Mouse (Mus musculus) liver, embryonic 15.5 days (tissue): ENCODE data around the gene Gm49394. TPM values are rescaled to one million over a fixed set of nuclear protein-coding genes. Genes with fewer than 3 reads are reported as not detected.
A peak's percentile ranks its signal among the peaks of the same experiment; 100 is the strongest.

Experiments used
- ATAC-seq: fragments of 200-750 bp; cut with Nextera tagmentation; 2 replicates; pipeline ENCODE4 v1.8.0; 2017; ENCODE audit warnings: moderate number of reproducible peaks, mild to moderate bottlenecking, moderate library complexity; ENCODE audit not compliant: insufficient read depth
- H3K27ac ChIP-seq: fragments of 300-500 bp; sonication (generic); replicated peaks from 2 replicates; pipeline ENCODE4 v1.5.1; 2015; ENCODE audit warnings: mild to moderate bottlenecking, inconsistent platforms
- H3K27me3 ChIP-seq: fragments of 300-500 bp; sonication (generic); 2 replicates; pipeline ENCODE4 v1.6.1; 2015; ENCODE audit warnings: mild to moderate bottlenecking, inconsistent platforms
- H3K36me3 ChIP-seq: fragments of 300-500 bp; sonication (generic); replicated peaks from 2 replicates; pipeline ENCODE4 v1.6.1; 2015; ENCODE audit warnings: moderate library complexity, mild to moderate bottlenecking, inconsistent platforms
- H3K4me1 ChIP-seq: fragments of 300-500 bp; sonication (generic); replicated peaks from 2 replicates; pipeline ENCODE4 v1.6.1; 2015; ENCODE audit warnings: inconsistent platforms
- H3K4me2 ChIP-seq: fragments of 300-500 bp; sonication (generic); 2 replicates; pipeline ENCODE4 v1.6.1; 2015; ENCODE audit warnings: moderate library complexity, mild to moderate bottlenecking, inconsistent platforms
- H3K4me3 ChIP-seq: fragments of 300-500 bp; sonication (generic); replicated peaks from 2 replicates; pipeline ENCODE4 v1.5.1; 2015; ENCODE audit warnings: mild to moderate bottlenecking, inconsistent platforms
- H3K9ac ChIP-seq: fragments of 300-500 bp; sonication (generic); 2 replicates; pipeline ENCODE4 v1.6.1; 2015; ENCODE audit warnings: moderate library complexity, mild to moderate bottlenecking, inconsistent platforms
- H3K9me3 ChIP-seq: fragments of 300-500 bp; sonication (generic); replicated peaks from 2 replicates; pipeline ENCODE4 v1.6.1; 2016; ENCODE audit warnings: inconsistent platforms
- WGBS: fragments of 180-500 bp; shearing (Covaris S2); methylation state at CpG from one replicate; pipeline ENCODE4 v1.1.7; 2015; ENCODE audit warnings: mixed read lengths; ENCODE audit not compliant: insufficient replicate concordance; 5-methylcytosine and 5-hydroxymethylcytosine counted together
- microRNA counts: library from miRNA; unstranded; fragments of <30 nt; microRNA quantifications from one replicate; lab custom pipeline; 2016
- microRNA-seq: library from miRNA; unstranded; fragments of <30 nt; microRNA quantifications from one replicate; pipeline ENCODE4, GENCODE M21; 2016
- polyA plus RNA-seq: library from polyadenylated mRNA; unstranded; fragments of >200 nt; fragmentation: Nextera tagmentation; extraction: Ambion mirVana; gene quantifications from 2 replicates; pipeline ENCODE4 v1.2.1, GENCODE M21; 2015

Gm49394 gene
- polyA plus RNA-seq, 1 experiment from 2014 or later, result not detected

GRCm38 (mm10) chr7:142629806-142630205 lies 39.9 kb downstream of the Gm49394 start:
- no peak overlapping the region for H3K4me2 ChIP-seq
- H3K9me3 ChIP-seq, result no peaks in the 10 kb centered on the region
- no peaks in the 10 kb centered on the region for H3K4me1 ChIP-seq
- no peak for ATAC-seq
- no peak overlapping the region for H3K9ac ChIP-seq
- H3K27ac ChIP-seq, result no peak overlapping the region
- no peaks in the 10 kb centered on the region for H3K36me3 ChIP-seq
- no peaks in the 10 kb centered on the region; the same call in 1 of the 2 replicates for H3K27me3 ChIP-seq
- WGBS, result 59% methylated on average over 6 of the region's 6 CpGs
- H3K4me3 ChIP-seq, result no peak overlapping the region

- Histone ChIP-seq H3K27me3 (no peaks in the 10 kb centered on the region), H3K27ac (no peak overlapping the region), H3K4me2 (no peak overlapping the region), H3K9ac (no peak overlapping the region), H3K4me1 (no peaks in the 10 kb centered on the region), H3K4me3 (no peak overlapping the region), H3K36me3 (no peaks in the 10 kb centered on the region), H3K9me3 (no peaks in the 10 kb centered on the region)
- ATAC-seq, result no peak
- WGBS, result 62% methylated on average over 4 of the region's 4 CpGs
Measured at GRCm38 (mm10) chr7:142622180-142622579, 47.6 kb downstream of the Gm49394 start.

GRCm38 (mm10) chr7:142613077-142613476 lies 56.7 kb downstream of the Gm49394 start:
- Histone ChIP-seq H3K4me2 (no peak overlapping the region), H3K9ac (no peak overlapping the region), H3K4me3 (no peak overlapping the region), H3K27ac (no peak overlapping the region), H3K9me3 (no peaks in the 10 kb centered on the region), H3K4me1 (peaks cover 23% of the 10 kb centered on the region), H3K27me3 (peaks cover 6% of the 10 kb centered on the region; the same call in 1 of the 2 replicates), H3K36me3 (no peaks in the 10 kb centered on the region)
- ATAC-seq, result no peak
- 47% methylated on average over 2 of the region's 2 CpGs for WGBS

- Histone ChIP-seq H3K27ac (peak overlapping the region; percentile 67), H3K36me3 (no peaks in the 10 kb centered on the region), H3K9ac (no peak overlapping the region), H3K4me1 (peaks cover 23% of the 10 kb centered on the region), H3K4me3 (no peak overlapping the region), H3K27me3 (peaks cover 6% of the 10 kb centered on the region; the same call in 1 of the 2 replicates), H3K4me2 (peak overlapping the region; percentile 59), H3K9me3 (no peaks in the 10 kb centered on the region)
- ATAC-seq, result peak; percentile 96
- 1% methylated on average over 12 of the region's 12 CpGs for WGBS
Measured at GRCm38 (mm10) chr7:142610627-142611406, 58.9 kb downstream of the Gm49394 start.

GRCm38 (mm10) chr7:142600921-142601320 lies 68.8 kb downstream of the Gm49394 start:
- H3K4me3 ChIP-seq, result no peak overlapping the region
- no peak overlapping the region for H3K4me2 ChIP-seq
- WGBS, result 40% methylated on average over 2 of the region's 2 CpGs
- no peak overlapping the region for H3K9ac ChIP-seq
- H3K27me3 ChIP-seq, result peaks cover 7% of the 10 kb centered on the region; the same call in 1 of the 2 replicates
- H3K36me3 ChIP-seq, result no peaks in the 10 kb centered on the region
- no peaks in the 10 kb centered on the region for H3K9me3 ChIP-seq
- no peak for ATAC-seq
- H3K4me1 ChIP-seq, result no peaks in the 10 kb centered on the region
- no peak overlapping the region for H3K27ac ChIP-seq

MicroRNAs encoded within 50 kb of the gene (microRNA counts, 519-probe panel; counts per million panel counts)
- 2,582 counts per million, percentile 49 among the panel's probes with 10 or more counts for microRNA mmu-miR-483 (lab: Ali Mortazavi, UCI)

Small RNA genes lying within 50 kb of the gene (microRNA-seq; reads per million reads assigned to microRNA genes)
- gene Mir483, result 2,705 reads per million, percentile 86 among the genes with 10 or more reads in this experiment

Other genes starting within 250 kb of the Gm49394 start
- 0.13 TPM in 1 of 2 replicates, not detected in the other for gene Syt8, start 235.1 kb downstream of the Gm49394 start, polyA plus RNA-seq
- gene Tnni2, start 228.1 kb downstream of the Gm49394 start, polyA plus RNA-seq, result 17.6 and 29.3 TPM in 2 replicates
- gene Lsp1, start 209.1 kb downstream of the Gm49394 start, polyA plus RNA-seq, result 24.5 and 27.8 TPM in 2 replicates
- gene Tnnt3, start 171.1 kb downstream of the Gm49394 start, polyA plus RNA-seq, result 14.3 and 24.5 TPM in 2 replicates
- 9.8 and 11.9 TPM in 2 replicates for gene Mrpl23, start 137.3 kb downstream of the Gm49394 start, polyA plus RNA-seq
- 619 and 685 TPM in 2 replicates for gene Igf2, start 3.1 kb downstream of the Gm49394 start, polyA plus RNA-seq
- 2.2 and 2.8 TPM in 2 replicates for gene Ins2, start 73.4 kb upstream of the Gm49394 start, polyA plus RNA-seq